Mouse (Mus musculus) mature B cell (primary cell): ENCODE measurements around the gene Mfap1b.

Experiments
- in situ Hi-C: fragments of 300-500 bp; cut with MboI; formaldehyde crosslinking; loops from 2 replicates; pipeline ENCODE4 v1.14.3; 2019

Gene Mfap1b

GRCm38 (mm10) chr2:121434854-121435253 is 39.0 kb downstream of the Mfap1b start:
- in situ Hi-C loops = no loop called here

- in situ Hi-C loops = no loop called here
Measured at GRCm38 (mm10) chr2:121425890-121426289, 48.0 kb downstream of the Mfap1b start.

- in situ Hi-C loops = no loop called here
Measured at GRCm38 (mm10) chr2:121423166-121423565, 50.7 kb downstream of the Mfap1b start.

DNA sequence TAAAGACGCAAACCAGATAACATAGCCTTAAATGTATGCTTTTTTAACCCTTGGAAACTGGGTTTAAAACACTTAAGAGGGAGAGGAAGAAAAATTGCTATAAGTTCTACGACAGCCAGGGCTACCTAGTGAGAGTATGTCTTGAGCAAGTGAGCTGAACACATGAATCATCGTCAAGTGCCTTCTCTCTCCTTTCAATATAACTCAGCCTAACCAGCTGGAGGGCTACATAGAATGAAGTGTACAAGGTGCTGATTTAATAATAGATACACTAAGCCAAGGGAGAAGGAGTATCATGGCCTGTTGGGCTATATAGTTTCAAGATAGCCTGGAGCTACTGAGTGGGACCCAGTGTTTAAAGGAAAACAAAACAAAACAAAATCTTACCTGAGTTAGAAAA is 55.4 kb downstream of the Mfap1b start:
- in situ Hi-C loops = no loop called here

DNA sequence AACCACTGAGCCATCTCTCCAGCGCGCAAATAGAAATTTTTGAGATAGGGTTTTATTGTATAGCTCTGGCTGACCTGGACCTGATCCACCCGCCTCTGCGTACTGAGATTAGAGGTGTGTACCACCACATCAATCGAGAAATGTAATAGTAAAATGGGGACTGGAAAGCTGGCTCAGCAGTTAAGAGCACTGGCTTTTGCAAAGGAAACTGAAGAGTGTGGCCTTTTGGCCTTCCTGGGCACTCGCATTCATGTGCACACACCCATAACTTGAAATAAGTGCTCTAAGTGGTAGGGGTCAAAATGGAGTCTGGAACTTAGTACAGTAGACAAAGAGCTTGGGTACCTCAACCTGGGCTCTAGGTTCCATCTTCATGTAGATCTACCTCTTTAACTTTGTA is 57.5 kb downstream of the Mfap1b start:
- in situ Hi-C loops = no loop called here

DNA sequence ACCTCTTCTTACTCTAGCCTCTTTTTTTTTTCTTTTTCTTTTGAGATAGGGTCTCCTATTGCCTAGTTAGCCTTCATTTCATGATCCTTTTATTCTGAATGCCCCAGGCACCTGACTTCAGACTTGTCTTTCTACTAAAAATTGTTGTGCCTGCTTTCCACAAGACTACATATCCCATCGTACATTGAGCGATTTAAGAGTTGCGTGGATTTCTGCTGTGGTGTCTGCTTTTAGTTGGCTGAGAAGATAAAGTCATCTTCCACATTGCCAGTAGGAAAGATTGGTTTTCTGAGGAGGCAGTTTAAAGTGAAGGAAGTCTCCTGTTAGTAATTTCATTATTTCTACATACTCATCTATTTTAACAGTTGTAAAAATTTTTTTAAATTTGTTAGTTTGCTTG is 58.3 kb downstream of the Mfap1b start:
- in situ Hi-C loops = no loop called here

GRCm38 (mm10) chr2:121415103-121415502 is 58.8 kb downstream of the Mfap1b start:
- in situ Hi-C loops = no loop called here

DNA sequence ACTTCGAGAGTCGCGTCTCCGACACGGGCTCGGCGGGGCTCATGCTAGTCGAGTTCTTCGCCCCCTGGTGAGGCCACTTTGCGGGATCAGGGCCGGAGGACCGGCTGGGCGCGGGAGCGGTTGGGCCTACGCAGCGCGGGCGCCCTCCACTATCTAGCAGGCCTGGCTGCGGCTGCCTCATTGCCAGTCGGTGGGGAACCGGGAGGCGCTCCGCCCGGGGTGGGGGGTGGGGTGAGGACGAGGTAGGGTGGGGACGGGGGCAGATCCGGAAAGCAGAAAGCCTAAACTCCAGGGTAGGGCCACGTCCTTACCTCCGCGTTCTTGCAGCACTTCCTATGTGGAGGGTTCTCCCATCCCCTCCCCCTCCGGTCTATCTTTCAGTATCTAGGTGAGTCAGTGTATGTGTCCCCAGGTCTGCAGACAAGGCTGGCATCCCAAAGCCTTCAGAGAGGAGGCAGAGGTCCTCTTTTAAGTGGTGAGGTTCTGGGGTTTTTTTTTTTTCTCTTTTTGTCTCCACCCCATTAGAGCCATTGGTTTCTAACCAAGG is 59.7 kb downstream of the Mfap1b start:
- in situ Hi-C loops = no loop called here

GRCm38 (mm10) chr2:121413387-121414042 is 60.4 kb downstream of the Mfap1b start, which contains the start of the genes Pdia3 and Catsper2:
Gene Pdia3 (plus strand): TSS chr2:121413775.
Gene Catsper2 (minus strand): TSS chr2:121413792.
- in situ Hi-C loops = no loop called here

DNA sequence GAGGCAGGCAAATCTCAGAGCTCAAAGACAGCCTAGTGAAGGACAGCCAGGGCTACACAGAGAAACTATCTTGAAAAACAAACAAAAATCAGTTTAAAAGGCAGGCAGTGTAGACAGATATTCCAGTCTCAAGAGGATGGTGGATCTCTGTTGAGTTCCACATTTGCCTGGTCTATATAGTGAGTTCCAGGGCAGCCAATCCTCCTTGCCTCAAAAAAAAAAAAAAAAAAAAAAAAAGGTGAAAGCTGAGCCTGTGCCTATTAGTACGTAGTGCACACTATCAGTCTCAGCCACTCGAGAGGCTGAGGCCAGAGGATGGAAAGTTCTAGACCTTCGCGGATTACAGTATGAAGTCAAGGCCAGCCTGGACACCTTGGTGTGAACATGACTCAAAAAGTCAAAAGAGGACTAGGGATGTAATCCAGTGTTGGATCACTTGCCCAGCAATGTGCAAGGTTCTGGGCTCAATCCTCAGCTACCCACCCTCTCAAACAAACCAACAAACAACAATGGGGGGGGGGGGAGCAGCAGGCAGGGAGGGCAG is 61.0 kb downstream of the Mfap1b start:
- in situ Hi-C loops = no loop called here
